Mouse (Mus musculus): ENCODE measurements at regions not wholly inside any gene's neighbourhood (a gene's known extent, or its start where the extent isn't known, plus 50 kb on each side); places are given as distances from the start of the nearest gene placed in this dataset.

DNA sequence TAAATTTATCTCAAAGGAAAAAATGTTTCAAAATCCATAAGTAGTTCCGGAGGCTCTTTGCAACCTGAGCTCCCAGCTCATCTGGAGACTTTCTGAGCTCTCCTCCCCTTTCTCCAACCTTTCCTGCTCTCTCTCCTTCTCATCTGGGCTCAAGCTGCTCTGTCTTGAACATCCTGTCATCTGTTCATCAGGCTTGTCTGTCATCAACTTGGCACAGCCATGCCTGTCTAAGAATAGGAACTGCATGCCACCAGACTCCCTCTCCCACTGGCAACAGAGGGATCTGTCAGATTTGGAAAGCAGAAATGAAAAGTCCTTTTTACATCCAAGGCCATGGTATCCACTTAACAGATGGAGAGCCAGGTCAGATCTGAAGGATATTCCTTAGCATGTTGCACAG is 115.3 kb upstream of the Cachd1 start:
- Histone ChIP-seq H3K9ac (ENCODE audit: low read depth, low read length) (no peak overlapping the region), H3K4me1 (ENCODE audit: control insufficient read depth, insufficient read depth, low read length) (no peaks in the 10 kb centered on the region), H3K79me2 (replicated peaks; ENCODE audit: control insufficient read depth, insufficient read depth, low read length) (no peaks in the 10 kb centered on the region), H3K27ac (no peak overlapping the region), H3K27me3 (ENCODE audit: control insufficient read depth, insufficient read depth, low read length) (no peaks in the 10 kb centered on the region), H3K36me3 (ENCODE audit: control insufficient read depth, insufficient read depth, low read length) (no peaks in the 10 kb centered on the region), H3K4me3 (no peak overlapping the region)
- DNase-seq, result peak in 1 of 2 experiments; percentile 25
- TF ChIP-seq CTCF (IDR thresholded peaks at IDR 0.05), result no peak
- no peak for TF ChIP-seq POLR2A (IDR thresholded peaks at IDR 0.05; ENCODE audit: insufficient read depth, low read depth, low read length)
- TF ChIP-seq EP300 (IDR thresholded peaks at IDR 0.05; ENCODE audit: insufficient read depth, low read depth, low read length), result no peak
- 38% methylated on average over 1 of the region's 1 CpGs for WGBS
- intact Hi-C loops (cut with DNase I), result no loop called here

DNA sequence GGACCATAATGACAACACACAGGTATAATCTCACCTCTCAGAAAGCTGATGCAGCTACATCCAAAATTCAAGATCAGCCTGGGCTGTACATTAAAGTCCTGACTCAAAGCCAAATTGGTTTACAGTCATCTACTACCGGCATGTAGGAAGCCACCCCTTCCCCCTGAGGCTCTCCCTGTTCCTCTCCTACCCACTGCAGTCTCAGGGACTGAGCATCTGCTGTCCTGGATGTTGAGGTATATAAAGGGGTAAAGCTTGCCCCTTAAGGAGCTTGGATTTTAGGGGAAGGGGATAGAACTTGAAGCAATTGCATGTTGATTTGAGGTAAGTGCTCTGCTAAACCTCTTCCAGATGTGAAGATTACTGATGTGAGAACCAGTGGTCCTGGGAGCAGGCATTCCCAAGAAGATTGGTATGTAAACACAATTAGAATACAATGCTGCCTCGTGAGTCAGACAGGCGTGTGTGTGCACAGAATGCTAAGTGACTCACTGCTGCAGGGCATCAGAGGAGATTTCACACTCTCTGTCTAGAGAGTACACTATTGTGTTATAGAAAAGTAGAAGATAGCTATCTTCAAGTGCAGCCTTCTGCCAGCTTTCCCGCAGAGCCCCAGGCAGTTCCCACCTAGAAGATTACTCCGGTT is 111.7 kb upstream of the Cachd1 start:
- no peak overlapping the region for H3K4me3 ChIP-seq
- TF ChIP-seq EP300 (IDR thresholded peaks at IDR 0.05; ENCODE audit: insufficient read depth, low read depth, low read length), result no peak
- TF ChIP-seq POLR2A (IDR thresholded peaks at IDR 0.05; ENCODE audit: insufficient read depth, low read depth, low read length), result no peak
- intact Hi-C loops (cut with DNase I), result no loop called here
- no peaks in the 10 kb centered on the region for H3K4me1 ChIP-seq (ENCODE audit: control insufficient read depth, insufficient read depth, low read length)
- no peaks in the 10 kb centered on the region for H3K36me3 ChIP-seq (ENCODE audit: control insufficient read depth, insufficient read depth, low read length)
- H3K27me3 ChIP-seq (ENCODE audit: control insufficient read depth, insufficient read depth, low read length), result no peaks in the 10 kb centered on the region
- WGBS, result 31% methylated on average over 5 of the region's 5 CpGs
- H3K79me2 ChIP-seq (replicated peaks; ENCODE audit: control insufficient read depth, insufficient read depth, low read length), result no peaks in the 10 kb centered on the region
- DNase-seq, result no peak
- H3K9ac ChIP-seq (ENCODE audit: low read depth, low read length), result no peak overlapping the region
- H3K27ac ChIP-seq, result no peak overlapping the region

DNA sequence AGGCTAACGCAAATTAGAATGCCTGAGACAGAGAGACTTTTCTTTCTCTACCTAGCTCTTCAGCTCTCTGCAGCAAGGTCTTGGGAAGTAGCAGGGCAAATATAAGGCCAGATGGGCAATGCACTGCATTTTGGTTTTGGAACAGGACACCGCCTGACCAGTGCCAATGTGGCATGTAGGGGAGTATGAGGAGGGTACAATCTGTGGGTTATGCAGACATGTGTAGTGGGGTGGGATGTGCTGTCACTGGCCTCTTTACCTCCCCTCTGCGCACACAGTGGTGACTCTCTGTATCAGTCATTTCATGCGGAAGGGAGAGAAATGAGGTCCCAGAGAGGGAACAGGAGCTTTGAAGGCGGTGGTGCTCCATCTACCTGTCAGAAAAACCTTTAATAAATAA is 105.9 kb upstream of the Cachd1 start:
- no peaks in the 10 kb centered on the region for H3K27me3 ChIP-seq (ENCODE audit: control insufficient read depth, insufficient read depth, low read length)
- no peak overlapping the region for H3K9ac ChIP-seq (ENCODE audit: low read depth, low read length)
- H3K27ac ChIP-seq, result no peak overlapping the region
- intact Hi-C loops (cut with DNase I), result no loop called here
- DNase-seq, result no peak
- H3K4me1 ChIP-seq (ENCODE audit: control insufficient read depth, insufficient read depth, low read length), result no peaks in the 10 kb centered on the region
- no peak for TF ChIP-seq CTCF (IDR thresholded peaks at IDR 0.05)
- no peak overlapping the region for H3K4me3 ChIP-seq
- no peaks in the 10 kb centered on the region for H3K36me3 ChIP-seq (ENCODE audit: control insufficient read depth, insufficient read depth, low read length)
- WGBS, result 85% methylated on average over 5 of the region's 5 CpGs
- no peaks in the 10 kb centered on the region for H3K79me2 ChIP-seq (replicated peaks; ENCODE audit: control insufficient read depth, insufficient read depth, low read length)

DNA sequence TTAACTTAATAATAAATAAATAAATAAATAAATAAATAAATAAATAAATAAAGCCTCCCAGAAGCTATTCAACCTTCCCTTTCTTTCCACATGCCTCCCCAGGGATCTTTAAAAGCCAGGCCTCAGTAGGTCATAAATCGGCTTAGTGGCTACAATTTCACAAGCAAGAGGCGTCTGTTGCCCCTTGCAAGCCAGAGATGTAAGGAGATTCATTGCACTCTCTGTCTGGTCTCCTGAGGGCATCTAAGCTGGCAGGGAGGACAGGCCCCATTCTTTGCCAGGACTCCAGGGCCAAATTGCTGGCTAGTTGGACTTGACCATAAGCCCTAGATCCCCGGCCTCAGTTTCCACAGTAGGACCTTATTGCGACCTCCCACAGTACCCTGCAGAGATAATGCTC is 101.6 kb upstream of the Cachd1 start:
- Histone ChIP-seq H3K9ac (ENCODE audit: low read depth, low read length) (no peak overlapping the region), H3K27me3 (ENCODE audit: control insufficient read depth, insufficient read depth, low read length) (no peaks in the 10 kb centered on the region), H3K36me3 (ENCODE audit: control insufficient read depth, insufficient read depth, low read length) (no peaks in the 10 kb centered on the region), H3K27ac (no peak overlapping the region), H3K4me3 (no peak overlapping the region), H3K4me1 (ENCODE audit: control insufficient read depth, insufficient read depth, low read length) (no peaks in the 10 kb centered on the region), H3K79me2 (replicated peaks; ENCODE audit: control insufficient read depth, insufficient read depth, low read length) (no peaks in the 10 kb centered on the region)
- intact Hi-C loops (cut with DNase I), result no loop called here
- TF ChIP-seq POLR2A (IDR thresholded peaks at IDR 0.05; ENCODE audit: insufficient read depth, low read depth, low read length), result no peak
- TF ChIP-seq CTCF (IDR thresholded peaks at IDR 0.05), result no peak
- TF ChIP-seq EP300 (IDR thresholded peaks at IDR 0.05; ENCODE audit: insufficient read depth, low read depth, low read length), result no peak
- DNase-seq, result no peak
- 86% methylated on average over 4 of the region's 4 CpGs for WGBS

DNA sequence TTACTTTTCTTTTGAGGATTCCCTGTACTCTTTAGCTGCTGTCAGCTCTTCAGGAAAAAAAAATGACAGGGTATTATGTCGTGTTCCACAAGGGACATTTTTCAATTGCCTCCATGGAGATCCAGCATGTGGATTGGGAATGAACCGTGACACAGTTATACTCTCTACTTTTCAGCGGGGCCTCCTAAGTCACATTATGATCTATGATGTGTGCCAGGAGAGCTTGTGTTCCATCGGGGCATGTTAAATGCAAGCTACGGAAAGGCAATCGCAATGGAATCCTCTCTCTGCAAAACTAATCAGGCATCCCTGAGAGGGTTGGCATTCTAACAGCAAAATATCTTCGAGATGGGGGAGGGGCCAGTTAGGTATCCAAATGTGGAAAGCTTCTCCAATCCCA is 92.7 kb upstream of the Cachd1 start:
- H3K27me3 ChIP-seq (ENCODE audit: control insufficient read depth, insufficient read depth, low read length), result no peaks in the 10 kb centered on the region
- H3K79me2 ChIP-seq (replicated peaks; ENCODE audit: control insufficient read depth, insufficient read depth, low read length), result no peaks in the 10 kb centered on the region
- intact Hi-C loops (cut with DNase I), result no loop called here
- H3K36me3 ChIP-seq (ENCODE audit: control insufficient read depth, insufficient read depth, low read length), result no peaks in the 10 kb centered on the region
- no peak overlapping the region for H3K9ac ChIP-seq (ENCODE audit: low read depth, low read length)
- no peaks in the 10 kb centered on the region for H3K4me1 ChIP-seq (ENCODE audit: control insufficient read depth, insufficient read depth, low read length)
- no peak overlapping the region for H3K4me3 ChIP-seq
- DNase-seq, result no peak
- H3K27ac ChIP-seq, result no peak overlapping the region
- TF ChIP-seq CTCF (IDR thresholded peaks at IDR 0.05) (no peak), EP300 (IDR thresholded peaks at IDR 0.05; ENCODE audit: insufficient read depth, low read depth, low read length) (no peak), POLR2A (IDR thresholded peaks at IDR 0.05; ENCODE audit: insufficient read depth, low read depth, low read length) (no peak)
- WGBS, result 50% methylated on average over 7 of the region's 7 CpGs

DNA sequence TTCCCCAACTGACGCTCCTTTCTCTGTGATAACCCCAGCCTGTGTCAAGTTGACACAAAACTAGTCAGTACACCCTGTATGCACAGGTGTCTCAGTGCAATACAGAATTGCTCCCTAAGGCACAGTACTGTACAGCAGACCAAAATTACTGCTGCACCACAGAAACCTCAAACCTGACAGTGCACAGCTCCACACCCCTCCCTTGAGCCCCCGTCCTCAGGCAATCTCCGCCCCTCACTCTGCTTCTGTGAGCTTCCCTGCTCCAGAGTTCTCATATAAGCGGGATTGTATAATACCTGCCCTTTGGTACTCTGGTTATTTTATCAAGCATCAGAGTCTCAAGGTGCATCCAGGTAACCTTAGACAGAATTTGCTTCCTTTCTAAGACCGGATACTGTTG is 76.5 kb upstream of the Cachd1 start:
- H3K4me1 ChIP-seq (ENCODE audit: control insufficient read depth, insufficient read depth, low read length), result no peaks in the 10 kb centered on the region
- no peaks in the 10 kb centered on the region for H3K79me2 ChIP-seq (replicated peaks; ENCODE audit: control insufficient read depth, insufficient read depth, low read length)
- DNase-seq, result no peak
- H3K27ac ChIP-seq, result no peak overlapping the region
- 71% methylated on average over 5 of the region's 5 CpGs for WGBS
- no peaks in the 10 kb centered on the region for H3K36me3 ChIP-seq (ENCODE audit: control insufficient read depth, insufficient read depth, low read length)
- no peak for TF ChIP-seq POLR2A (IDR thresholded peaks at IDR 0.05; ENCODE audit: insufficient read depth, low read depth, low read length)
- TF ChIP-seq EP300 (IDR thresholded peaks at IDR 0.05; ENCODE audit: insufficient read depth, low read depth, low read length), result no peak
- TF ChIP-seq CTCF (IDR thresholded peaks at IDR 0.05), result no peak
- intact Hi-C loops (cut with DNase I), result no loop called here
- no peaks in the 10 kb centered on the region for H3K27me3 ChIP-seq (ENCODE audit: control insufficient read depth, insufficient read depth, low read length)
- no peak overlapping the region for H3K9ac ChIP-seq (ENCODE audit: low read depth, low read length)
- no peak overlapping the region for H3K4me3 ChIP-seq

Data from heart, adult 2 months (tissue).